Mouse (Mus musculus) embryonic facial prominence, embryonic 15.5 days (tissue): ENCODE measurements around the gene Nme8. TPM values are rescaled to one million over a fixed set of nuclear protein-coding genes. Genes with fewer than 3 reads are reported as not detected.
A peak's percentile ranks its signal among the peaks of the same experiment; 100 is the strongest.

ENCODE experiments used
- ATAC-seq: fragments of 200-750 bp; cut with Nextera tagmentation; 2 replicates; pipeline ENCODE4 v1.8.0; 2017; ENCODE audit warnings: low read depth, moderate TSS enrichment; ENCODE audit not compliant: insufficient number of reproducible peaks, low FRiP score, low TSS enrichment
- H3K27ac ChIP-seq: fragments of 300-500 bp; sonication (generic); replicated peaks from 2 replicates; pipeline ENCODE4 v1.5.1; 2015; ENCODE audit warnings: mild to moderate bottlenecking, inconsistent platforms
- H3K27me3 ChIP-seq: fragments of 300-500 bp; sonication (generic); 2 replicates; pipeline ENCODE4 v1.6.1; 2015; ENCODE audit warnings: inconsistent platforms
- H3K36me3 ChIP-seq: fragments of 300-500 bp; sonication (generic); 2 replicates; pipeline ENCODE4 v1.6.1; 2015; ENCODE audit warnings: mild to moderate bottlenecking, inconsistent platforms
- H3K4me1 ChIP-seq: fragments of 300-500 bp; sonication (generic); 2 replicates; pipeline ENCODE4 v1.6.1; 2015; ENCODE audit warnings: inconsistent platforms
- H3K4me2 ChIP-seq: fragments of 300-500 bp; sonication (generic); replicated peaks from 2 replicates; pipeline ENCODE4 v1.6.1; 2015; ENCODE audit warnings: mild to moderate bottlenecking, inconsistent platforms
- H3K4me3 ChIP-seq: fragments of 300-500 bp; sonication (generic); replicated peaks from 2 replicates; pipeline ENCODE4 v1.5.1; 2015; ENCODE audit warnings: mild to moderate bottlenecking, inconsistent platforms
- H3K9ac ChIP-seq: fragments of 300-500 bp; sonication (generic); 2 replicates; pipeline ENCODE4 v1.6.1; 2015; ENCODE audit warnings: inconsistent platforms
- H3K9me3 ChIP-seq: fragments of 300-500 bp; sonication (generic); replicated peaks from 2 replicates; pipeline ENCODE4 v1.6.1; 2016; ENCODE audit warnings: inconsistent platforms
- WGBS: fragments of 180-500 bp; shearing (Covaris S2); methylation state at CpG from one replicate; pipeline ENCODE4 v1.1.7; 2015; 5-methylcytosine and 5-hydroxymethylcytosine counted together
- polyA plus RNA-seq: library from polyadenylated mRNA; unstranded; fragments of >200 nt; fragmentation: Nextera tagmentation; extraction: Ambion mirVana; gene quantifications from 2 replicates; pipeline ENCODE4 v1.2.1, GENCODE M21; 2015

Nme8 gene
- polyA plus RNA-seq, 1 experiment from 2014 or later, result not detected

- no peak overlapping the region for H3K9ac ChIP-seq
- H3K27me3 ChIP-seq, result no peaks in the 10 kb centered on the region
- 78% methylated on average over 1 of the region's 1 CpGs for WGBS
- H3K4me2 ChIP-seq, result no peak overlapping the region
- H3K27ac ChIP-seq, result peak overlapping the region; percentile 53
- no peaks in the 10 kb centered on the region for H3K36me3 ChIP-seq
- no peaks in the 10 kb centered on the region for H3K4me1 ChIP-seq
- no peaks in the 10 kb centered on the region for H3K9me3 ChIP-seq
- ATAC-seq, result no peak
- no peak overlapping the region for H3K4me3 ChIP-seq
Observed at GRCm38 (mm10) chr13:19614311-19614710, 83.3 kb downstream of the Nme8 start.

DNA sequence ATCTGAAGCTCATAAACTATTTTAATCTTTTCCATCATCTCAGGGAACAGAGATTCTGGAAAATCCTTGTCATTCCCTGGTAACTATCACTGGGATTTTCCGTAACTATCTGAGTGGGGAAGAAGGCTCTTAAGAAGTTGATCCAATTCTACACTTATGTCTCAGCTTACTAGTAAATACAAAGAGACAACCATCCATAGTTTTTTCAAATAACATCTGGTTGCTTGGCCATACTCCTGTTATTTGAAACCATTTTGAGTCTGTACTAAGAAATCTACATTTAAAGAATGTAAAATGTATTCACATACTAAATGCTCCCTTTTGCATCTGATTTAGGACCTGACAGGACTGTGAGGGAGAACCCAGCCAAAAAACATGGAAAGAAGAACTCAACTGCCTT lies 84.2 kb downstream of the Nme8 start:
- Histone ChIP-seq H3K36me3 (no peaks in the 10 kb centered on the region), H3K4me3 (no peak overlapping the region), H3K27ac (no peak overlapping the region), H3K9ac (no peak overlapping the region), H3K4me2 (no peak overlapping the region), H3K9me3 (no peaks in the 10 kb centered on the region), H3K27me3 (no peaks in the 10 kb centered on the region), H3K4me1 (no peaks in the 10 kb centered on the region)
- peak; percentile 54; the same call in 1 of the 2 replicates for ATAC-seq
- 60% methylated on average over 1 of the region's 1 CpGs for WGBS

DNA sequence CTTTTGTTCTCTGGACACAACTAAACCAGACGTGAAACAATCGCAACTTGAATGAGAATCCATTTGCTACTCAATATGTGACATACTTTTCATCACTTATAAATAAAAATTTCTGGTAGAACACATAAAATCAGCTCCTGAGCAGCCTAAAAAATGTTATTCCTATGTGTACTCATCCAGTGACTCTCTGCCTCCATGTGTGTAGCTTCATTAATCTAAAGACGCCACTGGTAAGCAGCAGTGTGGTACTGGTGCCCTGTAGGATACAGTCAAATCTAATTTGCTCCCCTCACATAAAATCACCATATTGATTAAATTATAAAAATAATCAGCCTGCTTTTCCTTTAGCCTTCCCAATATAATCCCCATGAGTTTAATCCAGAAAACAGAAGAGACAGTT lies 84.6 kb downstream of the Nme8 start:
- Histone ChIP-seq H3K4me3 (no peak overlapping the region), H3K36me3 (no peaks in the 10 kb centered on the region), H3K27ac (no peak overlapping the region), H3K27me3 (no peaks in the 10 kb centered on the region), H3K9ac (no peak overlapping the region), H3K4me1 (no peaks in the 10 kb centered on the region), H3K4me2 (no peak overlapping the region), H3K9me3 (no peaks in the 10 kb centered on the region)
- WGBS, result 74% methylated on average over 3 of the region's 3 CpGs
- ATAC-seq, result no peak

GRCm38 (mm10) chr13:19612348-19612747 lies 85.2 kb downstream of the Nme8 start:
- H3K27ac ChIP-seq, result no peak overlapping the region
- WGBS, result 75% methylated on average over 1 of the region's 1 CpGs
- no peaks in the 10 kb centered on the region for H3K4me1 ChIP-seq
- no peaks in the 10 kb centered on the region for H3K27me3 ChIP-seq
- no peaks in the 10 kb centered on the region for H3K9me3 ChIP-seq
- no peak overlapping the region for H3K9ac ChIP-seq
- H3K36me3 ChIP-seq, result no peaks in the 10 kb centered on the region
- no peak overlapping the region for H3K4me2 ChIP-seq
- ATAC-seq, result no peak
- no peak overlapping the region for H3K4me3 ChIP-seq

GRCm38 (mm10) chr13:19608120-19608519 lies 89.5 kb downstream of the Nme8 start:
- H3K4me2 ChIP-seq, result no peak overlapping the region
- no peak overlapping the region for H3K27ac ChIP-seq
- no peaks in the 10 kb centered on the region for H3K27me3 ChIP-seq
- H3K4me3 ChIP-seq, result no peak overlapping the region
- H3K4me1 ChIP-seq, result no peaks in the 10 kb centered on the region
- H3K9me3 ChIP-seq, result no peaks in the 10 kb centered on the region
- H3K36me3 ChIP-seq, result no peaks in the 10 kb centered on the region
- no peak for ATAC-seq
- H3K9ac ChIP-seq, result no peak overlapping the region

DNA sequence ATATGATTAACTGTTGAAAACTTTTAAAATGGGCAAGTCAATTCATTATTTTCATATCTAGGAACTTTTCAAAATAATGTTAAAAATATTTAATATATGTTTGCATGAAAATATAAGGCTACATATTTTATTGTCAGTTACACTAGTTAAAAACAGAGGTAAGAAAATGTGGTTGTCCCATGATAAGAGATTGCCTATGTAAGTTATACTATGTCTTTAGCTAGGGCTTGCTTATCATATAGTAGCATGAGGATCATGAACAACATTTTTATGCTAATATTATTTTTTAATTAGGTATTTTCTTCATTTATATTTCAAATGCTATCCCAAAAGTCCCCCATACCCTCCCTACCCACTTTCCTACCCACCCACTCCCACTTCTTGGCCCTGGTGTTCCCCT lies 92.7 kb downstream of the Nme8 start:
- Histone ChIP-seq H3K36me3 (no peaks in the 10 kb centered on the region), H3K9ac (no peak overlapping the region), H3K27me3 (no peaks in the 10 kb centered on the region), H3K27ac (no peak overlapping the region), H3K4me3 (no peak overlapping the region), H3K9me3 (no peaks in the 10 kb centered on the region), H3K4me1 (no peaks in the 10 kb centered on the region), H3K4me2 (no peak overlapping the region)
- no peak for ATAC-seq

DNA sequence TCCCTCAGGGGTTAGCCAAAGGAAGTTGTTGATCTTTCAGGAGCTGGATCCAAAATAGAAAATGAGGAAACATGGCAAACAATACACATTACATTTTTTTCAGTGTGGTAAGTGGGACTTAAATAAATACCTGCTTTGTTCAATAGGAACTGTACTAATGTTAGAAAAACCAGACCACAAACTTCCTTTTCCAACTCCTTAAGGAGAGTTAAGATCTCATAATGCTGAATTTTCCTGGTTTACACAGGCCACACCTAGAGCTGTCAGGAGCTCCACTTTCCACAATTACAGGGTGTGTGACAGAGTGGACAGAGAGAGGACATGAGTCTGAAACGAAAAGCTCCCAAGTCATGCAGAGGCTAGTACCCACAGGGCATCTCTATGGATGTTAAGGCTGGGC lies 93.9 kb downstream of the Nme8 start:
- no peak for ATAC-seq
- Histone ChIP-seq H3K4me2 (no peak overlapping the region), H3K9me3 (no peaks in the 10 kb centered on the region), H3K4me1 (no peaks in the 10 kb centered on the region), H3K4me3 (no peak overlapping the region), H3K9ac (no peak overlapping the region), H3K27ac (no peak overlapping the region), H3K27me3 (no peaks in the 10 kb centered on the region), H3K36me3 (no peaks in the 10 kb centered on the region)
- 63% methylated on average over 1 of the region's 1 CpGs for WGBS

GRCm38 (mm10) chr13:19602531-19602930 lies 95.1 kb downstream of the Nme8 start:
- no peak overlapping the region for H3K9ac ChIP-seq
- WGBS, result 39% methylated on average over 1 of the region's 1 CpGs
- ATAC-seq, result no peak
- no peaks in the 10 kb centered on the region for H3K9me3 ChIP-seq
- no peaks in the 10 kb centered on the region for H3K36me3 ChIP-seq
- no peak overlapping the region for H3K4me2 ChIP-seq
- no peak overlapping the region for H3K4me3 ChIP-seq
- H3K27ac ChIP-seq, result no peak overlapping the region
- no peaks in the 10 kb centered on the region for H3K4me1 ChIP-seq
- H3K27me3 ChIP-seq, result no peaks in the 10 kb centered on the region

DNA sequence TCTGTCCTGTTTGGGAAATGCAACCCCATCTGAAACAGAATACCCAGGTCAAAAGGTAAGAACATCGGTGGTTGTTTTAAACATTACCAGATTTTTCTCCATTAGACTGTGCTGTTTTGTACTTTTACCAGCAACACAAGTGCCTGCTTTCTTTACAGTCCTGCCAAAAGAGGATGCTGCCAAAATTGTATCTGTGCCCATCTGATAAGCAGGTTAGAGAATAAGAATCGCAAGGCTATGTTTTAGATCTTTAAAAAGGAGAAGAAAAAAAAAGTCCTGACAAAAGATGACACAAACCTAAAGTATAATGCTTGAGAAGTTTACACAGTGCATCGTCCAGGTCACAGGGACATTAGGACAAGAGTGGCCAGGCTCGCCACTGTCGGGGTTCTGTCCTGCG lies 98.4 kb downstream of the Nme8 start:
- 77% methylated on average over 6 of the region's 6 CpGs for WGBS
- H3K4me2 ChIP-seq, result no peak overlapping the region
- no peak overlapping the region for H3K4me3 ChIP-seq

GRCm38 (mm10) chr13:19595141-19595540 lies 102.5 kb downstream of the Nme8 start:
- no peak overlapping the region for H3K27ac ChIP-seq
- H3K4me3 ChIP-seq, result no peak overlapping the region
- H3K9me3 ChIP-seq, result no peaks in the 10 kb centered on the region
- no peak overlapping the region for H3K4me2 ChIP-seq
- H3K4me1 ChIP-seq, result no peaks in the 10 kb centered on the region
- ATAC-seq, result no peak
- 94% methylated on average over 1 of the region's 1 CpGs for WGBS
- no peaks in the 10 kb centered on the region for H3K27me3 ChIP-seq
- no peaks in the 10 kb centered on the region for H3K36me3 ChIP-seq
- H3K9ac ChIP-seq, result no peak overlapping the region

More for the DNA sequence above, 98.4 kb downstream of the Nme8 start:
- H3K9ac ChIP-seq, result no peak overlapping the region
- ATAC-seq, result no peak
- no peaks in the 10 kb centered on the region for H3K36me3 ChIP-seq
- H3K4me1 ChIP-seq, result no peaks in the 10 kb centered on the region
- no peak overlapping the region for H3K27ac ChIP-seq
- H3K27me3 ChIP-seq, result no peaks in the 10 kb centered on the region
- no peaks in the 10 kb centered on the region for H3K9me3 ChIP-seq
